Mouse (Mus musculus) ES-E14 (cell line): ENCODE data around the gene Adpgk.

Experiments
- CHD2 ChIP-seq: IDR thresholded peaks from 2 replicates; pipeline ENCODE4 v1.6.1; 2014; ENCODE audit warnings: mild to moderate bottlenecking, low read depth, low read length, inconsistent platforms
- HCFC1 ChIP-seq: IDR thresholded peaks from 2 replicates; pipeline ENCODE4 v1.6.1; 2012; ENCODE audit warnings: low read length, inconsistent platforms, borderline replicate concordance; ENCODE audit not compliant: insufficient read depth
- MAFK ChIP-seq: IDR thresholded peaks from 2 replicates; pipeline ENCODE4 v1.6.1; 2014; ENCODE audit warnings: mild to moderate bottlenecking, low read depth, low read length, inconsistent platforms; ENCODE audit not compliant: insufficient read depth
- ZC3H11A ChIP-seq: IDR thresholded peaks from 2 replicates; pipeline ENCODE4 v1.6.1; 2012; ENCODE audit warnings: low read depth, mild to moderate bottlenecking, inconsistent platforms, low read length, borderline replicate concordance
- ZNF384 ChIP-seq: IDR thresholded peaks from 2 replicates; pipeline ENCODE4 v1.6.1; 2012; ENCODE audit warnings: low read depth, low read length, inconsistent platforms

- TF ChIP-seq HCFC1 (no peak), ZC3H11A (no peak), CHD2 (no peak), MAFK (no peak), ZNF384 (no peak)
Observed at GRCm38 (mm10) chr9:59369646-59370045, 78.3 kb downstream of the Adpgk start.
